Mouse (Mus musculus) kidney, postnatal 0 days (tissue): ENCODE measurements around the gene Rasgrp4. TPM values are rescaled to one million over a fixed set of nuclear protein-coding genes. Genes with fewer than 3 reads are reported as not detected.

Experiments used
- ATAC-seq: fragments of 200-750 bp; cut with Nextera tagmentation; replicated peaks from 2 replicates; pipeline ENCODE4 v1.8.0; 2017; ENCODE audit warnings: low read depth, moderate number of reproducible peaks, moderate TSS enrichment, moderate library complexity; ENCODE audit not compliant: low FRiP score
- DNase-seq: peaks from one replicate; pipeline ENCODE4 v3.0.0-alpha.2; 2016; ENCODE audit warnings: low spot score
- H3K27ac ChIP-seq: fragments of 300-500 bp; sonication (generic); 2 replicates; pipeline ENCODE4 v1.5.1; 2014; ENCODE audit warnings: mild to moderate bottlenecking
- H3K27me3 ChIP-seq: fragments of 300-500 bp; sonication (generic); 2 replicates; pipeline ENCODE4 v1.6.1; 2014; ENCODE audit warnings: low read length, mixed read lengths; ENCODE audit not compliant: insufficient read depth
- H3K36me3 ChIP-seq: fragments of 300-500 bp; sonication (generic); 2 replicates; pipeline ENCODE4 v1.6.1; 2014; ENCODE audit warnings: low read length, mixed read lengths; ENCODE audit not compliant: insufficient read depth
- H3K4me1 ChIP-seq: fragments of 300-500 bp; sonication (generic); replicated peaks from 2 replicates; pipeline ENCODE4 v1.6.1; 2014; ENCODE audit warnings: antibody characterized with exemption, low read length, mixed read lengths; ENCODE audit not compliant: insufficient read depth
- H3K4me2 ChIP-seq: fragments of 300-500 bp; sonication (generic); 2 replicates; pipeline ENCODE4 v1.6.1; 2014; ENCODE audit warnings: mild to moderate bottlenecking, low read length, moderate library complexity, mixed read lengths
- H3K4me3 ChIP-seq: fragments of 300-500 bp; sonication (generic); replicated peaks from 2 replicates; pipeline ENCODE4 v1.5.1; 2014; ENCODE audit warnings: low read depth, low read length
- H3K9ac ChIP-seq: fragments of 300-500 bp; sonication (generic); 2 replicates; pipeline ENCODE4 v1.6.1; 2014; ENCODE audit warnings: low read depth, low read length
- H3K9me3 ChIP-seq: fragments of 300-500 bp; sonication (generic); replicated peaks from 2 replicates; pipeline ENCODE4 v1.6.1; 2016; ENCODE audit warnings: low read length, inconsistent platforms, mixed read lengths
- CTCF ChIP-seq: IDR thresholded peaks from 2 replicates; pipeline ENCODE4 v1.5.1; 2016; ENCODE audit warnings: antibody characterized with exemption, low read depth, mild to moderate bottlenecking, moderate library complexity
- WGBS: fragments of 180-500 bp; shearing (Covaris S2); extraction: QIAGEN DNeasy Blood & Tissue Kit; methylation state at CpG from one replicate; pipeline ENCODE4 v1.1.7; 2014; 5-methylcytosine and 5-hydroxymethylcytosine counted together
- polyA plus RNA-seq: library from polyadenylated mRNA; unstranded; fragments of >200 nt; fragmentation: Nextera tagmentation; extraction: Ambion mirVana; gene quantifications from 2 replicates; pipeline ENCODE4 v1.2.1, GENCODE M21; 2015

Gene Rasgrp4
- polyA plus RNA-seq, 1 experiment from 2014 or later: 0.49 TPM

DNA sequence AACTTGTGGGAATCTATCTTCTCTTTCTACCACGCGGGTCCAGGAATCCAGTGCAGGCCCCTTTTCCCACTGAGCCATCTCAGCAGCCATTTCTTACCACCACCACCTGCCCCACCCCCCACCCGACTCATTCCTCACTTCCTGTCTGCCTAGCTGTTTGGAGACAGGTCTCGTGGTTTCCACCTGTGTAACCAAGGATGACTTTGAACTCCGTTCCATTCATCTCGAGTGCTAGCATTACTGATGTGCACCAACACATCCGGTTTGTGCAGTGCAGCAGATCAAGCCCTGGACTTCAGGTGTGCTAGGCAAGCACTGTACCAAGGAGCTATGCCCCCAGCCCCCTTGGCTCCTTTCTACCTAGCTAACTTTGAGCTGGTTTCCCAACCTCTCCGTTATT is 6.8 kb downstream of the Rasgrp4 start:
- Histone ChIP-seq H3K27me3 (no peaks in the 10 kb centered on the region), H3K4me3 (no peak overlapping the region), H3K27ac (no peak overlapping the region), H3K36me3 (no peaks in the 10 kb centered on the region), H3K4me1 (no peaks in the 10 kb centered on the region), H3K9me3 (no peaks in the 10 kb centered on the region), H3K4me2 (no peak overlapping the region), H3K9ac (no peak overlapping the region)
- WGBS: 69% methylated on average over 8 of the region's 8 CpGs
- ATAC-seq: no peak
- no peak for TF ChIP-seq CTCF
- no peak for DNase-seq

DNA sequence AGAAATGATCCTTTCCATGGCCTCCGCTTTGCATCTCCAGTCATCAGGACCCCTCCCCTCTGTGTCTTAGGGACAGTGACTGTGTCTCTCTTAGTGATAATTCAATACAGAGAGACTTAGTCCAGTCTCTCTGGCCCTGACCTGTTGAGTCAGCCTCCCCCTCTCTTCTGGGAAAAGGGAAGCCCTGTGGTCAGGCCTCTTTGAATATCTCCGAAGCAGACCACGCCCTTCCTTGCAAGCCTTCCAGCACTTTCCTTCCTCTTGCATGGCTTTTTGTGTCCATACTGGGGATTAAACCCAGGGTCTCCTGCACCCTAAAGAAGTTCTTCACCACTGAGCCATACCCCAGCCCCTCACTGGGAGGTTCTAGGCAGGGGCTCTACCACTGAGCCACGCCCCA is 9.4 kb downstream of the Rasgrp4 start:
- Histone ChIP-seq H3K27me3 (no peaks in the 10 kb centered on the region), H3K36me3 (no peaks in the 10 kb centered on the region), H3K9me3 (no peaks in the 10 kb centered on the region), H3K9ac (no peak overlapping the region), H3K4me2 (no peak overlapping the region), H3K4me3 (no peak overlapping the region), H3K27ac (no peak overlapping the region), H3K4me1 (no peaks in the 10 kb centered on the region)
- WGBS: 86% methylated on average over 4 of the region's 4 CpGs
- TF ChIP-seq CTCF: no peak
- DNase-seq (no peak), ATAC-seq (no peak)

DNA sequence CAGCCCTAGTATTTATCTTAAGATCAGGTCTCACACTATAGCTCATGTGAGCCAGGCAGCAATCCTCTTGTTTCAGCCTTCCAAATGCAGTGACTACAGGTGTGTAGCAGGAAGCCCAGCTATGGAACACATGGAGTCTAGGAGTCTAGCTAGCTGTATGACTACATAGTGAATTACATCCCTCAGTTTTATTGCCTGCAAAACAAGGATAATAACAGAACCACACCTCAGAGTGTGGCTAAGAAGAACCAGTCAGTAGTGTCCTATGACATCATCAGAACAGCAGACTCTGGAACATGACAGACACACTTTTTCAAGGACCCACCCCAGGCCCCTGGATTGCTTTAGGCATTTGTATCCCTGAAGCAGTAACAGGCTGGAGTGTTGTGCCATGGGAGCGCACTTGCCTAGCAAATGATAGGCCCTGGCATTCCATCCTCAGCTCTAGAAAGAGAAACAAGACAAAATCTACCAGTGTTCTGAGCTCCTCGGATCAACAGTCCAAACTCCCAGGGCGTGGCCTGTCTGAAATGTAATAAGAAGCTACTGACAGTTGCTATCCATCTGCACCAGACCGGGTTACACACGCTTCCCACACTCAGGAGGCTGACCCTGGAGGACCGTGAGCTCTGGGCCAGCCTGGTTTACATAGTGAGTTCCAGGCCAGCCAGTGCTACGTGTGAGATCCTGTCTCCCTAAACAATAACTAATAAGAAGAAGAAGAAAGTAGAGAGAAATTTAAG is 12.1 kb downstream of the Rasgrp4 start:
- Histone ChIP-seq H3K9ac (no peak overlapping the region), H3K27me3 (no peaks in the 10 kb centered on the region), H3K9me3 (no peaks in the 10 kb centered on the region), H3K27ac (no peak overlapping the region), H3K36me3 (no peaks in the 10 kb centered on the region), H3K4me3 (no peak overlapping the region), H3K4me2 (no peak overlapping the region), H3K4me1 (no peaks in the 10 kb centered on the region)
- WGBS: 67% methylated on average over 7 of the region's 7 CpGs
- TF ChIP-seq CTCF: no peak
- ATAC-seq: no peak
- DNase-seq: no peak

DNA sequence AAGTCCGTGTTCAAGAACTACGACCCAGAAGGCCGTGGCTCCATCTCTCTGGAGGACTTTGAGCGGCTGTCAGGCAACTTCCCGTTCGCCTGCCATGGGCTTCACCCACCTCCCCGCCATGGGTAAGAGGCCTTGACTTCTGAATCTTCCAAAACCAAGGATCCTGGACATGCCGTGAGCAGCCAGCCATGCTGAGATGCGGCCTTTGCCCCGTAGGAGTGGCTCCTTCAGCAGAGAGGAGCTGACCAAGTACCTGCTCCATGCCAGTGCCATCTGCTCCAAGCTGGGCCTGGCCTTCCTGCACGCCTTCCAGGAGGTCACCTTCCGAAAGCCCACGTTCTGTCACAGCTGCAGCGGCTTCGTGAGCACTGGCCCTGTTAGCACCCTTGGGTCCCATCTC is 14.1 kb downstream of the Rasgrp4 start:
- H3K36me3 ChIP-seq: no peaks in the 10 kb centered on the region
- ATAC-seq (no peak), DNase-seq (no peak)
- H3K9ac ChIP-seq: no peak overlapping the region
- no peak overlapping the region for H3K4me3 ChIP-seq
- no peak overlapping the region for H3K27ac ChIP-seq
- H3K4me1 ChIP-seq: no peaks in the 10 kb centered on the region
- no peaks in the 10 kb centered on the region for H3K9me3 ChIP-seq
- no peak for TF ChIP-seq CTCF
- no peaks in the 10 kb centered on the region for H3K27me3 ChIP-seq
- 78% methylated on average over 15 of the region's 15 CpGs for WGBS
- no peak overlapping the region for H3K4me2 ChIP-seq

DNA sequence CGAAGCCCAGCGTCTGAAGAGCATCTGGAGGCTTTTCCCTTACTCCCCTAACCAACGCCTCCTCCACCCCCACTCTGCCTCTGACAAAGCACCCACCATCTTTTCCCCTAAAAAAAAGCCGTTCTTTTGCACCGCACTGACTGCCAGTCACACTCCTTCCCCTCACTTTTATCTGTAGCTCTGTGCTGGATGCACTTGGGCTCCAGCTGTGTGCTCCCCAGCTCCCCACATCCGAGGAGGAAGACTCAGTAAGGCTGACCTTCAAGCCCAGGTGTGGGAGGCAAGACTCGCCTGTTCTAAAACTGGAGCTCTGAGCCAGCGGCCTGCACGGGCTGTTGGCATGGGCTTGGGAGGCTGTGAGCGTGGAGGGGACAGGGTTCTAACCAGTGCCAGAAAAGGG is 16.8 kb downstream of the Rasgrp4 start:
- no peaks in the 10 kb centered on the region for H3K27me3 ChIP-seq
- DNase-seq (no peak), ATAC-seq (no peak)
- H3K9me3 ChIP-seq: no peaks in the 10 kb centered on the region
- 57% methylated on average over 10 of the region's 10 CpGs for WGBS
- H3K36me3 ChIP-seq: no peaks in the 10 kb centered on the region
- H3K4me1 ChIP-seq: 0 out of 2 replicates have a peak, but pooled peaks cover under 1% of the 10 kb centered on the region
- no peak overlapping the region for H3K9ac ChIP-seq
- H3K4me2 ChIP-seq: no peak overlapping the region
- no peak for TF ChIP-seq CTCF
- H3K4me3 ChIP-seq: no peak overlapping the region
- no peak overlapping the region for H3K27ac ChIP-seq

DNA sequence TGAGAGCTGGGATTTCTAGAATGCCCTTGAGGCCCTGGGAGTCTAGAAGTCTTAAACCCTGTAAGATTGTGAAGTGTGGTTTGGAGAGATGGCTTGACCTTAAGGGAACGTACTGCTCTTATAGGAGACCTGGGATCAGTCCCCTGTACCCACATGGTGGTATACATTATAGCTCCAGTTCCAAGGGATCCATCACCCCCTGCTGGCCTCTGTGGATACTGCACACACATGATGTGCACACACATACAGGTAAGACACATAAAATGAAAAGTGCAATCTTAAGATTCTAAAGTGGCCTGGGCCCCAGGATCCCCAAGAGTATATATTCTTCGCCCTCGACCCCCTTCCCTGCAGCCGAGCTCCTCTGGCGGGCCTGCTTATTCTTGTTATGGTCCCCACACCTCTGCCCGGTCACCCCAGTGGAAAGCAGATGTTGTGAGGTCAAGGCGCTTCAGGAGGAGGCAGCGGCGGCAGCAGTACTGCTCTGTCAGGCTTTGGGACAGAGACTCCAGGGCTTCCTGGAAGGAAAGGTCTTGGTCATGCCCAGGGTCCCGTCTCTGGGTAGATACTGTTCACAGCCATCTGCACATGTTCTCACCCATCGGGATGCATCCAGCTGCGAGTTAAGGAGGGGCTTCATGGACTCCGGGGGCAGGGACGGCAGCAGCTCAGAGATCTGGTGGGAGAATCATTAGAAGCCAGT is 19.5 kb downstream of the Rasgrp4 start:
- no peak overlapping the region for H3K4me3 ChIP-seq
- peaks cover 4% of the 10 kb centered on the region; the same call in 1 of the 2 replicates for H3K27me3 ChIP-seq
- no peaks in the 10 kb centered on the region for H3K9me3 ChIP-seq
- H3K36me3 ChIP-seq: no peaks in the 10 kb centered on the region
- no peak; the same call in 1 of the 2 replicates for TF ChIP-seq CTCF
- ATAC-seq (no peak), DNase-seq (no peak)
- no peak overlapping the region for H3K27ac ChIP-seq
- 94% methylated on average over 14 of the region's 14 CpGs for WGBS
- H3K9ac ChIP-seq: no peak overlapping the region
- no peak overlapping the region for H3K4me2 ChIP-seq
- 0 out of 2 replicates have a peak, but pooled peaks cover 3% of the 10 kb centered on the region for H3K4me1 ChIP-seq
